In the genomic region with DNA sequence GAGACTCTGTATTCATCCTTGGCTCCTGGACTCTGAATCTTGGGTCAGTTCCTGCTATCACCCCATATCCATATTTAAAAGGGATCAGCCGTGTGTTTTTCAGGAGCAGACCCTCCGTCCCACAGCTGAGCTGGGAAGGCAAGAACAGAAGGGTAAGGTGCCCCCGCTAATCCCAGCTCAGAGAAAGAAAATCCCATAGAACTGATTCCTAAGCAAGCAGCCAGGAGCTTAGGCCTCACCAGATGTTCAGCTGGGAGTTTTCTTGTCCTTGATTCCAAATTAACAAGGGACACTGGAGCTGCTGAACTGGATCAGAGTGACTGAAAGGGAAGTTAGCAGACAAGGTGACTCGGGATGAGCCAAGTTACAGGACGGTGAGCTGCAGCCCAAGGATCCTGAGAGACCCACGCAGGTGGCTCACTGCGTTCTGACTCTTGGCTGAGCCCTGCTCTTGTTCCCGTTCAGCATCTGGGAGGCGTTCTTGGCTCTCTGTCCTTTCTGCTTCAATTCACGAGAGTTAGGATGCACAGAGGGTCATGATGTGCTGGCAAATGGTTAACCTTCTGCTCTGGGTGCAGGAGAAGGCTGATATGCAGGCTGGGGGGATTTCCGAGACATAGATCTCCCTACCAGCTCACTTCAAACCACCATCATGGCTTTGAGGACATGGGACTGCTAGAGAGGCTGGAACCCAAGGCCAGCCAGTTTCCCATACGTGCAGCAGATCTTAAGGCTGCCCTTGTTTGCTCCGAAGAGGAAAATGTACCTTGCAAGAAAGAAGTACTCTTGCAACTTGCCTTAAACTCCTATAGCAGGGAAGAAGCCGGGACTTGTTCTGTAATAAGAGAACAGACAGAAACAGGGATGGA, we compare ENCODE assay signal across 8 mouse cellular contexts. TPM values are rescaled to one million over a fixed set of nuclear protein-coding genes. Genes with fewer than 3 reads are reported as not detected.
DNase-seq lines count a peak whose midpoint lies in the region; ATAC-seq and TF ChIP-seq lines count a peak whose summit lies in the region.

No protein-coding gene starts in this region.

- peak overlapping the region; percentile 83 for H3K27ac ChIP-seq in heart, embryonic 10.5 days
- H3K27ac ChIP-seq in embryonic fibroblast, embryonic 13.5 days (ENCODE audit: insufficient read depth, low read length): peak overlapping the region; percentile 89
- no peak overlapping the region; the same call in 1 of the 2 replicates for H3K27ac ChIP-seq in kidney, postnatal 0 days
- peak overlapping the region; percentile 80; the same call in 1 of the 2 replicates for H3K27ac ChIP-seq in neural tube, embryonic 13.5 days (replicated peaks)
- H3K27ac ChIP-seq in liver, embryonic 11.5 days (ENCODE audit: low read depth, low read length): no peak overlapping the region

- no peak overlapping the region for H3K4me3 ChIP-seq in heart, embryonic 10.5 days
- H3K4me3 ChIP-seq in embryonic fibroblast, embryonic 13.5 days (ENCODE audit: insufficient read depth, low read length): no peak overlapping the region
- no peak overlapping the region for H3K4me3 ChIP-seq in kidney, postnatal 0 days (replicated peaks; ENCODE audit: low read depth, low read length)
- H3K4me3 ChIP-seq in neural tube, embryonic 13.5 days: no peak overlapping the region
- no peak overlapping the region for H3K4me3 ChIP-seq in liver, embryonic 11.5 days (ENCODE audit: low read depth, low read length)

- TF ChIP-seq CTCF in embryonic fibroblast, embryonic 13.5 days (IDR thresholded peaks at IDR 0.05; ENCODE audit: borderline replicate concordance, insufficient read depth, low read length): no peak
- no peak for TF ChIP-seq CTCF in kidney, postnatal 0 days (IDR thresholded peaks at IDR 0.05; ENCODE audit: low read depth)

- TF ChIP-seq POLR2A in embryonic fibroblast, embryonic 13.5 days (IDR thresholded peaks at IDR 0.05; ENCODE audit: low read depth, low read length): no peak

- H3K9me3 ChIP-seq in heart, embryonic 10.5 days: no peaks in the 10 kb centered on the region
- H3K9me3 ChIP-seq in kidney, postnatal 0 days (replicated peaks; ENCODE audit: low read length): no peaks in the 10 kb centered on the region
- no peaks in the 10 kb centered on the region for H3K9me3 ChIP-seq in neural tube, embryonic 13.5 days
- H3K9me3 ChIP-seq in liver, embryonic 11.5 days (ENCODE audit: control insufficient read depth, low read length): no peaks in the 10 kb centered on the region

- no peak overlapping the region for H3K4me2 ChIP-seq in kidney, postnatal 0 days (ENCODE audit: low read length)
- H3K4me2 ChIP-seq in neural tube, embryonic 13.5 days: no peak overlapping the region
- no peak overlapping the region for H3K4me2 ChIP-seq in liver, embryonic 11.5 days

- 81% methylated on average over 14 of the region's 14 CpGs for WGBS in heart, embryonic 10.5 days
- WGBS in kidney, postnatal 0 days: 80% methylated on average over 14 of the region's 14 CpGs
- 82% methylated on average over 14 of the region's 14 CpGs for WGBS in neural tube, embryonic 13.5 days
- 83% methylated on average over 14 of the region's 14 CpGs for WGBS in liver, embryonic 11.5 days

- H3K27me3 ChIP-seq in heart, embryonic 10.5 days (ENCODE audit: insufficient read depth, poor library complexity, severe bottlenecking): peaks cover 25% of the 10 kb centered on the region
- H3K27me3 ChIP-seq in kidney, postnatal 0 days (ENCODE audit: insufficient read depth, low read length): no peaks in the 10 kb centered on the region; the same call in 1 of the 2 replicates
- H3K27me3 ChIP-seq in neural tube, embryonic 13.5 days: peaks cover 4% of the 10 kb centered on the region
- H3K27me3 ChIP-seq in liver, embryonic 11.5 days (replicated peaks; ENCODE audit: control insufficient read depth, insufficient read depth, low read length): peaks cover 15% of the 10 kb centered on the region

- peaks cover 26% of the 10 kb centered on the region for H3K4me1 ChIP-seq in heart, embryonic 10.5 days
- H3K4me1 ChIP-seq in embryonic fibroblast, embryonic 13.5 days (ENCODE audit: control insufficient read depth, insufficient read depth, low read length): peaks cover 20% of the 10 kb centered on the region
- peaks cover 22% of the 10 kb centered on the region for H3K4me1 ChIP-seq in kidney, postnatal 0 days (replicated peaks; ENCODE audit: insufficient read depth, low read length)
- H3K4me1 ChIP-seq in neural tube, embryonic 13.5 days (replicated peaks): peaks cover 40% of the 10 kb centered on the region
- peaks cover 8% of the 10 kb centered on the region for H3K4me1 ChIP-seq in liver, embryonic 11.5 days (replicated peaks; ENCODE audit: control insufficient read depth, insufficient read depth, low read length)

- H3K36me3 ChIP-seq in heart, embryonic 10.5 days: peaks cover 30% of the 10 kb centered on the region
- 0 out of 2 replicates have a peak, but pooled peaks cover 2% of the 10 kb centered on the region for H3K36me3 ChIP-seq in kidney, postnatal 0 days (ENCODE audit: insufficient read depth, low read length)
- H3K36me3 ChIP-seq in neural tube, embryonic 13.5 days: peaks cover 36% of the 10 kb centered on the region
- H3K36me3 ChIP-seq in liver, embryonic 11.5 days (ENCODE audit: control insufficient read depth, insufficient read depth, low read length): no peaks in the 10 kb centered on the region

- DNase-seq in heart, embryonic 10.5 days (ENCODE audit: low spot score): no peak
- DNase-seq in heart, adult 9 months (ENCODE audit: low spot score in 2 of 2): no peak
- no peak for DNase-seq in kidney, postnatal 0 days (ENCODE audit: low spot score)
- DNase-seq in embryo, embryonic 9.5 days (ENCODE audit: extremely low spot score): no peak
- no peak for DNase-seq in cerebellum, postnatal 4 days (ENCODE audit: low spot score in 2 of 2)
- DNase-seq in liver, embryonic 11.5 days (ENCODE audit: low spot score): no peak

- peak overlapping the region; percentile 51; the same call in 1 of the 2 replicates for H3K9ac ChIP-seq in kidney, postnatal 0 days (ENCODE audit: low read depth, low read length)
- H3K9ac ChIP-seq in neural tube, embryonic 13.5 days: peak overlapping the region; percentile 66; the same call in 1 of the 2 replicates
- no peak overlapping the region for H3K9ac ChIP-seq in liver, embryonic 11.5 days (ENCODE audit: low read depth, low read length)

- ATAC-seq in kidney, postnatal 0 days (replicated peaks; ENCODE audit: low FRiP score, low read depth): no peak
- no peak for ATAC-seq in neural tube, embryonic 13.5 days (ENCODE audit: low read depth)
- no peak for ATAC-seq in liver, embryonic 11.5 days (replicated peaks; ENCODE audit: low FRiP score)

RNA-seq across cellular contexts. Expression of gene Mrps23, which starts 17.9 kb away (rescaled TPM):
- 74.6 and 82.3 TPM in 2 replicates for polyA plus RNA-seq in heart, embryonic 10.5 days (2016; fragmentation: Nextera tagmentation; extraction: Ambion mirVana)
- polyA plus RNA-seq in embryonic fibroblast, embryonic 13.5 days (2011; ENCODE audit: insufficient read length, low read depth, missing spikeins): 71.7 and 98.7 TPM in 2 replicates
- polyA plus RNA-seq in kidney, postnatal 0 days (2015; fragmentation: Nextera tagmentation; extraction: Ambion mirVana): 76.3 and 77.7 TPM in 2 replicates
- polyA plus RNA-seq in neural tube, embryonic 13.5 days (2015; fragmentation: Nextera tagmentation; extraction: Ambion mirVana): 64.2 and 69.4 TPM in 2 replicates
- 73.7 and 79.5 TPM in 2 replicates for polyA plus RNA-seq in liver, embryonic 11.5 days (2014; fragmentation: Nextera tagmentation; extraction: Ambion mirVana)

Comparison
In these comparisons a context has a peak if more than half of its experiments do, and no peak if none do; other contexts are left out.
1. H3K27ac ChIP-seq: peak in heart, embryonic 10.5 days (single experiment), embryonic fibroblast, embryonic 13.5 days (single experiment) and neural tube, embryonic 13.5 days (single experiment); none in kidney, postnatal 0 days (single experiment) and liver, embryonic 11.5 days (single experiment).